Mouse (Mus musculus) hindbrain, postnatal 0 days (tissue): ENCODE results near the gene Fzd2. TPM values are rescaled to one million over a fixed set of nuclear protein-coding genes. Genes with fewer than 3 reads are reported as not detected.

Experiments
- ATAC-seq: fragments of 200-750 bp; cut with Nextera tagmentation; 2 replicates; pipeline ENCODE4 v1.8.0; 2017; ENCODE audit warnings: mild to moderate bottlenecking, moderate TSS enrichment, moderate library complexity
- DNase-seq: peaks from one replicate; pipeline ENCODE4 v3.0.0-alpha.2; 2015; ENCODE audit warnings: low spot score
- H3K27ac ChIP-seq: fragments of 300-500 bp; sonication (generic); 2 replicates; pipeline ENCODE4 v1.5.1; 2014; ENCODE audit warnings: mild to moderate bottlenecking
- H3K27me3 ChIP-seq: fragments of 300-500 bp; sonication (generic); 2 replicates; pipeline ENCODE4 v1.6.1; 2014; ENCODE audit warnings: low read length, mixed read lengths; ENCODE audit not compliant: insufficient read depth
- H3K36me3 ChIP-seq: fragments of 300-500 bp; sonication (generic); 2 replicates; pipeline ENCODE4 v1.6.1; 2014; ENCODE audit warnings: low read length, mixed read lengths; ENCODE audit not compliant: insufficient read depth
- H3K4me1 ChIP-seq: fragments of 300-500 bp; sonication (generic); 2 replicates; pipeline ENCODE4 v1.6.1; 2014; ENCODE audit warnings: antibody characterized with exemption, low read length, mixed read lengths; ENCODE audit not compliant: insufficient read depth
- H3K4me2 ChIP-seq: fragments of 300-500 bp; sonication (generic); 2 replicates; pipeline ENCODE4 v1.6.1; 2014; ENCODE audit warnings: low read depth, mild to moderate bottlenecking, low read length, moderate library complexity, mixed read lengths
- H3K4me3 ChIP-seq: fragments of 300-500 bp; sonication (generic); 2 replicates; pipeline ENCODE4 v1.5.1; 2014; ENCODE audit warnings: low read length
- H3K9ac ChIP-seq: fragments of 300-500 bp; sonication (generic); replicated peaks from 2 replicates; pipeline ENCODE4 v1.6.1; 2014; ENCODE audit warnings: mild to moderate bottlenecking, low read length, moderate library complexity, mixed read lengths
- H3K9me3 ChIP-seq: fragments of 300-500 bp; sonication (generic); 2 replicates; pipeline ENCODE4 v1.6.1; 2016; ENCODE audit warnings: low read length, mixed read lengths
- CTCF ChIP-seq: IDR thresholded peaks from 2 replicates; pipeline ENCODE4 v1.5.1; 2016; ENCODE audit warnings: antibody characterized with exemption, control low read depth, low read depth
- WGBS: fragments of 180-500 bp; shearing (Covaris S2); extraction: QIAGEN DNeasy Blood & Tissue Kit; methylation state at CpG from one replicate; pipeline ENCODE4 v1.1.7; 2014; 5-methylcytosine and 5-hydroxymethylcytosine counted together
- polyA plus RNA-seq: library from polyadenylated mRNA; unstranded; fragments of >200 nt; fragmentation: Nextera tagmentation; extraction: Ambion mirVana; gene quantifications from 2 replicates; pipeline ENCODE4 v1.2.1, GENCODE M21; 2015
- total RNA-seq: library from RNA; depleted of rRNA; stranded (reverse); fragments of >200 nt; gene quantifications from 2 replicates; pipeline ENCODE4 v1.2.3, GENCODE M21; 2014; rRNA removed

Fzd2 gene
- total and polyA plus RNA-seq, 2 experiments from 2014 or later: 6.0 to 31.7 TPM

DNA sequence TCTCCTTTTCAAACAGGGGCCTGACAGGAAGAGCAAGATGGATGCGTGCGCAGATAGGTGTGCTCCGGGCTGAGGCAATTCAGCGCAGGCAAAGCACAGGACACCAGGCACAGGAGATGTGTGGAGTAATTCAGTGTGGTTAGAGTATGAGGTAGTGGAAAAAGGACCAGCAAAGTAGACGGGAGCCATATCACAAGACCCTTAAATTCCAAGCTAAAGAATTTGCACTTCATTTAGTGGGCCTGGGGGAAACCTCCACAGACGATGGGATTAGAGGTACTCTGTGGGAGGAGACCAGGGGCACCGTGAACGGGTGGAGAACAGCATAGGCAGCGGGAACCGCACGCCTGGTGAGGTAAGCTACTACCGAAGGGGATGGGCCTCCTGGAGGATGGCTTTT is 43.7 kb downstream of the Fzd2 start:
- no peak overlapping the region for H3K4me3 ChIP-seq
- ATAC-seq (no peak), DNase-seq (no peak)
- TF ChIP-seq CTCF: no peak
- H3K4me2 ChIP-seq: no peak overlapping the region
- H3K27ac ChIP-seq: no peak overlapping the region
- H3K4me1 ChIP-seq: no peaks in the 10 kb centered on the region
- H3K9ac ChIP-seq: no peak overlapping the region
- 69% methylated on average over 12 of the region's 12 CpGs for WGBS
- no peaks in the 10 kb centered on the region for H3K27me3 ChIP-seq
- no peaks in the 10 kb centered on the region for H3K36me3 ChIP-seq
- no peaks in the 10 kb centered on the region for H3K9me3 ChIP-seq

DNA sequence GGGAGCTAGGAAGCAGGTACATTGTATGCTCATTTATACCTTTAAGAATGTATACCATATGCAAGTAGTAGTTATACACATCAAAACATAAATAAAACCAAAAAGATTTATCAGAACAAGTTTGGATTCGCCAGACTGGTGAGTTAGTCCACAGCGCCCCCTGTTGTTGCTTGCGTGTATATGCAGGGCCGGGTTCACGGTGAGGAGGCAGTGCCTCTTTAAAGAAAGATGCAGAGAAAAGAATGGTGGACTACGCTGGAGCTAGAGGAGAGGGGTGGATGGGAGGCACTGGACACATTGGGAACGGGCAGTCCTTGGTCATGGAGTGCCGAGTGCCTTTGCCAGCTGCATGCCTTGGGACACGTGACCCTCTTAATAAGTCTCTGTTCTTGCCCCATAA is 47.2 kb downstream of the Fzd2 start:
- Histone ChIP-seq H3K4me3 (no peak overlapping the region), H3K36me3 (no peaks in the 10 kb centered on the region), H3K4me1 (no peaks in the 10 kb centered on the region), H3K9ac (no peak overlapping the region), H3K27me3 (no peaks in the 10 kb centered on the region), H3K4me2 (no peak overlapping the region), H3K27ac (no peak overlapping the region), H3K9me3 (no peaks in the 10 kb centered on the region)
- 8% methylated on average over 9 of the region's 9 CpGs for WGBS
- ATAC-seq (0 out of 2 replicates have a peak, but pooled peaks have one; percentile 18), DNase-seq (peak; percentile 79)
- TF ChIP-seq CTCF: peak; percentile 94

DNA sequence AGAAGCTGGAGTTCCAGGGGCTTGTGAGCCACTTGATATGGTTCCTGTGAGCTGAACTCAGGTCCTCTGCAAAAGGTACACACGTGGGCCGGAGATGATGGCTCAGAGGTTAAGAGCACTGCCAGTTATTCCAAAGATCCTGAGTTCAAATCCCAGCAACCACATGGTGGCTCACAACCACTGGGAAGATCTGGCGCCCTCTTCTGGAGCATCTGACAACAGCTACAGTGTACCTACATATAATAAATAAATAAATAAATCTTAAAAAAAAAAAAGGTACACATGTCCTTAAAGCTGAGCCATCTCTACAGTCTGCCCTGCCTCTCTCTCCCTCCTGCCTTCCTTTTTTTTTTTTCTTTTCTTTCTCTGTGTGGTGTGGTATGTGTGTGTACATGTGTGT is 48.6 kb downstream of the Fzd2 start:
- no peaks in the 10 kb centered on the region for H3K27me3 ChIP-seq
- no peak overlapping the region for H3K9ac ChIP-seq
- H3K27ac ChIP-seq: no peak overlapping the region
- WGBS: 73% methylated on average over 3 of the region's 3 CpGs
- no peak overlapping the region for H3K4me3 ChIP-seq
- ATAC-seq: no peak
- H3K4me1 ChIP-seq: no peaks in the 10 kb centered on the region
- DNase-seq: peak; percentile 10
- no peaks in the 10 kb centered on the region for H3K9me3 ChIP-seq
- peak; percentile 47 for TF ChIP-seq CTCF
- no peaks in the 10 kb centered on the region for H3K36me3 ChIP-seq
- H3K4me2 ChIP-seq: no peak overlapping the region

DNA sequence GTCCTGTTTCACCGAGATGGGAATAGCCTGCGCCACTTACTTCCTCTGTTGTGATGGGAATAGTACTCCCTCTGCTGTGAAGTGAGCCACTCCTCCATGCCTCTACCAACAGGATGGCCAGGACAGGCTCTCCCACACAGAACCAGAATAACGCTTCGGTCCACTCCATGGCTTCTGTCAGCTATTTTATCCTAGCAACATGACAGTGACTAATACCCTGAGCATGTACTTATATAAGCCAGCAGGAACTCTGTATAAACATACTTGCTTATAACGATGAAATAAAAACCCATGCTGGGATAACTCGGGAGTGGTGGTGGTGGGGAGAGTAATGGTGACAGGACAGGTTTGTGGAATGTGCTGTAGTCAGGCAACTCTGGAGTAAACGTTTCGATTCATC is 51.7 kb downstream of the Fzd2 start:
- DNase-seq (no peak), ATAC-seq (no peak)
- Histone ChIP-seq H3K27me3 (no peaks in the 10 kb centered on the region), H3K4me3 (no peak overlapping the region), H3K9me3 (no peaks in the 10 kb centered on the region), H3K27ac (no peak overlapping the region), H3K36me3 (no peaks in the 10 kb centered on the region), H3K4me2 (no peak overlapping the region), H3K4me1 (no peaks in the 10 kb centered on the region), H3K9ac (no peak overlapping the region)
- TF ChIP-seq CTCF: no peak
- 76% methylated on average over 8 of the region's 8 CpGs for WGBS

DNA sequence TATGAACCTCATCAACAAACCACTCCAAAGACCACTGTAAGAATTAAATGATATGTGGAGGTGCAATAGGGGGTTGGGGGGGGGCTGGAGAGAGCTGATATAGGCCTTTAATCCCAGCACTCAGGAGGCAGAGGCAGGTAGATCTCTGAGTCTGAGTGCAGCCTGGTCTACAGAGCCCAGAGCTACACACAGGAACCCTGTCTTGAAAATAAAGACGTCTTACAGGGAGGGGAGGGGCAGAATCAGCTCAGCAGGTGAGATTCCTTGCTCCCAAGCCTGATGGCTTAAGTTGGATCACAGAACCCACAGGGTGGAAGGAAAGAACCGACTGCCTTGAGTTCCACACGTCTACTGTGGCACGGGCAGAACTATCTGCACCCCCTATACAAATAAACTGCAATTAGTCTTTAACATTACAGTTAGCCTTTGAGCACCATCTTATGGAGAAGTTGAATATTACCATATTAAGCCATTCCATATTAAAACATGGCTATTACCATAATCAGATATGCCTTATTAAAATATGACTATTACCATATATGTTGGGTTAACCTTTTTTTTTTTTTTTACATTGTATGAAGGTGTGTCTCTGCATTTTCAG is 52.2 kb downstream of the Fzd2 start:
- Histone ChIP-seq H3K27me3 (no peaks in the 10 kb centered on the region), H3K36me3 (no peaks in the 10 kb centered on the region), H3K27ac (no peak overlapping the region), H3K4me2 (no peak overlapping the region), H3K4me1 (no peaks in the 10 kb centered on the region), H3K9me3 (no peaks in the 10 kb centered on the region), H3K4me3 (no peak overlapping the region), H3K9ac (no peak overlapping the region)
- TF ChIP-seq CTCF: peak; percentile 73
- 17% methylated on average over 4 of the region's 4 CpGs for WGBS
- DNase-seq (peak; percentile 72), ATAC-seq (no peak)

DNA sequence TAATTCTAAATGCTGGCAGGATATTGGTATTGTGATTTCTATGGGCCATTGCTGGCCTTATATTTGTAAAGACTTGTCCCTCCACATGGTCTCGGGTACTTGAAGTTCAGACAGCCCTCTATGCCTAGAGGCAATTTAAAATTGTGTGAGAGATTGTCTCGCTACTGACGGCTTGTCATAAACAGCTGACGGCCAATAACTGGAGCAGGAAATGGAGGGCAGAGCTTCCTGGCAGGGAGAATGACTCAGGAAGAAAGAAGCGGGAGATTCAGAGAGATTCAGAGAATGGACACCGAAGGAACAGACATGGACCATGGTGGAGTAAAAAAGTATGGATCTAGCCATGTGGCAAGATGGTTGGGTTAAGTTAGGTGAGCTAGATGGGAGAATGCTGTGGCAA is 52.7 kb downstream of the Fzd2 start:
- no peak overlapping the region for H3K4me2 ChIP-seq
- 68% methylated on average over 6 of the region's 6 CpGs for WGBS
- no peaks in the 10 kb centered on the region for H3K36me3 ChIP-seq
- no peaks in the 10 kb centered on the region for H3K4me1 ChIP-seq
- no peak overlapping the region for H3K4me3 ChIP-seq
- H3K27me3 ChIP-seq: no peaks in the 10 kb centered on the region
- no peak overlapping the region for H3K9ac ChIP-seq
- no peak overlapping the region for H3K27ac ChIP-seq
- DNase-seq (no peak), ATAC-seq (no peak)
- TF ChIP-seq CTCF: no peak
- H3K9me3 ChIP-seq: no peaks in the 10 kb centered on the region

Other genes starting within 250 kb of the Fzd2 start
- gene Slc4a1, start 238.2 kb upstream of the Fzd2 start, total RNA-seq: 0.22 and 0.84 TPM in 2 replicates
- 0.48 and 0.54 TPM in 2 replicates for gene Slc4a1, start 238.2 kb upstream of the Fzd2 start, polyA plus RNA-seq
- 310 and 349 TPM in 2 replicates for gene Rundc3a, start 211.0 kb upstream of the Fzd2 start, total RNA-seq
- 114 and 125 TPM in 2 replicates for gene Rundc3a, start 211.0 kb upstream of the Fzd2 start, polyA plus RNA-seq
- gene Slc25a39, start 196.4 kb upstream of the Fzd2 start, total RNA-seq: 169 and 194 TPM in 2 replicates
- 165 and 176 TPM in 2 replicates for gene Slc25a39, start 196.4 kb upstream of the Fzd2 start, polyA plus RNA-seq
- gene Grn, start 174.1 kb upstream of the Fzd2 start, total RNA-seq: 85.6 and 98.5 TPM in 2 replicates
- 98.4 and 104 TPM in 2 replicates for gene Grn, start 174.1 kb upstream of the Fzd2 start, polyA plus RNA-seq
- 546 and 699 TPM in 2 replicates for gene Fam171a2, start 156.7 kb upstream of the Fzd2 start, total RNA-seq
- 20.6 and 21.0 TPM in 2 replicates for gene Fam171a2, start 156.7 kb upstream of the Fzd2 start, polyA plus RNA-seq
- gene Itga2b, start 134.3 kb upstream of the Fzd2 start, total RNA-seq: 3.5 and 5.6 TPM in 2 replicates
- 13.7 and 14.2 TPM in 2 replicates for gene Itga2b, start 134.3 kb upstream of the Fzd2 start, polyA plus RNA-seq
- gene Gpatch8, start 48.0 kb upstream of the Fzd2 start, total RNA-seq: 21.0 and 21.3 TPM in 2 replicates
- 48.9 and 50.6 TPM in 2 replicates for gene Gpatch8, start 48.0 kb upstream of the Fzd2 start, polyA plus RNA-seq
- 2.0 TPM in 1 of 2 replicates, not detected in the other for gene Gm11627, start 24.9 kb upstream of the Fzd2 start, total RNA-seq
- 5.2 TPM in 2 replicates for gene Gm11627, start 24.9 kb upstream of the Fzd2 start, polyA plus RNA-seq
- gene Meioc, start 59.3 kb downstream of the Fzd2 start, total RNA-seq: 0.65 TPM in 1 of 2 replicates, not detected in the other
- gene Meioc, start 59.3 kb downstream of the Fzd2 start, polyA plus RNA-seq: 0.24 and 0.32 TPM in 2 replicates
- gene Ccdc43, start 93.4 kb downstream of the Fzd2 start, total RNA-seq: 16.6 and 22.5 TPM in 2 replicates
- 28.1 and 30.7 TPM in 2 replicates for gene Ccdc43, start 93.4 kb downstream of the Fzd2 start, polyA plus RNA-seq
- gene Adam11, start 157.0 kb downstream of the Fzd2 start, total RNA-seq: 33.1 and 34.5 TPM in 2 replicates
- gene Adam11, start 157.0 kb downstream of the Fzd2 start, polyA plus RNA-seq: 17.2 and 17.8 TPM in 2 replicates
- 13.2 and 18.0 TPM in 2 replicates for gene Gjc1, start 215.3 kb downstream of the Fzd2 start, total RNA-seq
- gene Gjc1, start 215.3 kb downstream of the Fzd2 start, polyA plus RNA-seq: 21.3 and 24.1 TPM in 2 replicates
- 12.4 and 15.8 TPM in 2 replicates for gene Higd1b, start 231.5 kb downstream of the Fzd2 start, total RNA-seq
- 14.5 and 15.0 TPM in 2 replicates for gene Higd1b, start 231.5 kb downstream of the Fzd2 start, polyA plus RNA-seq